Mouse (Mus musculus) cortical plate, adult 2 months (tissue): Measurements from ENCODE around the gene Pde10a. TPM values are rescaled to one million over a fixed set of nuclear protein-coding genes. Genes with fewer than 3 reads are reported as not detected.

Source experiments
- H3K27ac ChIP-seq: fragments of 200-500 bp; 2 replicates; pipeline ENCODE4 v1.5.1; 2012; ENCODE audit warnings: low read length, control low read depth, inconsistent platforms; ENCODE audit not compliant: insufficient read depth
- H3K4me1 ChIP-seq: fragments of 200-500 bp; 2 replicates; pipeline ENCODE4 v1.6.1; 2011; ENCODE audit warnings: low read length; ENCODE audit not compliant: control insufficient read depth, insufficient read depth
- H3K4me3 ChIP-seq: fragments of 200-500 bp; 2 replicates; pipeline ENCODE4 v1.5.1; 2011; ENCODE audit warnings: mild to moderate bottlenecking, low read length, control low read depth; ENCODE audit not compliant: insufficient read depth
- CTCF ChIP-seq: fragments of 200-500 bp; IDR thresholded peaks from 2 replicates; pipeline ENCODE4 v1.5.1; 2011; ENCODE audit warnings: mild to moderate bottlenecking, control low read depth, low read length; ENCODE audit not compliant: insufficient read depth; ENCODE audit errors: extremely low read depth
- POLR2A ChIP-seq: fragments of 200-500 bp; IDR thresholded peaks from 2 replicates; pipeline ENCODE4 v1.6.1; 2011; ENCODE audit warnings: mild to moderate bottlenecking, low read length, control low read depth; ENCODE audit not compliant: insufficient read depth; ENCODE audit errors: extremely low read depth
- polyA plus RNA-seq: library from polyadenylated mRNA; depleted of rRNA; stranded (reverse); fragments of >200 nt; gene quantifications from 2 replicates; pipeline ENCODE4 v1.2.3, GENCODE M21; 2012

Pde10a gene
- polyA plus RNA-seq, 1 experiment, result 71.9 TPM

GRCm38 (mm10) chr17:8498151-8498550 lies 27.0 kb upstream of the Pde10a start:
- Histone ChIP-seq H3K27ac (no peak overlapping the region), H3K4me1 (no peaks in the 10 kb centered on the region)

GRCm38 (mm10) chr17:8498655-8499054 lies 26.5 kb upstream of the Pde10a start:
- no peak overlapping the region for H3K4me3 ChIP-seq
- TF ChIP-seq POLR2A (no peak), CTCF (no peak)
- H3K4me1 ChIP-seq, result no peaks in the 10 kb centered on the region
- no peak overlapping the region for H3K27ac ChIP-seq

More at GRCm38 (mm10) chr17:8498151-8498550, 27.0 kb upstream of the Pde10a start:
- TF ChIP-seq CTCF (no peak), POLR2A (no peak)
- no peak overlapping the region for H3K4me3 ChIP-seq

GRCm38 (mm10) chr17:8499564-8500117 lies 25.5 kb upstream of the Pde10a start:
- H3K4me1 ChIP-seq, result no peaks in the 10 kb centered on the region
- no peak overlapping the region for H3K4me3 ChIP-seq
- TF ChIP-seq CTCF, result no peak
- no peak for TF ChIP-seq POLR2A
- no peak overlapping the region for H3K27ac ChIP-seq

GRCm38 (mm10) chr17:8504381-8504780 lies 20.8 kb upstream of the Pde10a start:
- peaks cover 10% of the 10 kb centered on the region for H3K4me1 ChIP-seq
- H3K27ac ChIP-seq, result no peak overlapping the region
- no peak overlapping the region for H3K4me3 ChIP-seq
- no peak for TF ChIP-seq POLR2A
- TF ChIP-seq CTCF, result no peak

GRCm38 (mm10) chr17:8505669-8506426 lies 19.3 kb upstream of the Pde10a start:
- H3K27ac ChIP-seq, result peak overlapping the region; percentile 61
- peak overlapping the region; percentile 13; the same call in 1 of the 2 replicates for H3K4me3 ChIP-seq
- H3K4me1 ChIP-seq, result peaks cover 10% of the 10 kb centered on the region
- TF ChIP-seq POLR2A, result peak; percentile 66
- TF ChIP-seq CTCF, result no peak

- Histone ChIP-seq H3K27ac (peak overlapping the region; percentile 89), H3K4me3 (no peak overlapping the region), H3K4me1 (peaks cover 10% of the 10 kb centered on the region)
- no peak for TF ChIP-seq POLR2A
- TF ChIP-seq CTCF, result no peak
Observed at GRCm38 (mm10) chr17:8506726-8507125, 18.4 kb upstream of the Pde10a start.

GRCm38 (mm10) chr17:8507654-8508053 lies 17.5 kb upstream of the Pde10a start:
- Histone ChIP-seq H3K4me1 (peaks cover 10% of the 10 kb centered on the region), H3K4me3 (no peak overlapping the region), H3K27ac (peak overlapping the region; percentile 89; the same call in 1 of the 2 replicates)
- TF ChIP-seq POLR2A, result no peak
- TF ChIP-seq CTCF, result no peak

GRCm38 (mm10) chr17:8508305-8509141 lies 16.6 kb upstream of the Pde10a start:
- Histone ChIP-seq H3K27ac (peak overlapping the region; percentile 79), H3K4me3 (no peak overlapping the region), H3K4me1 (peaks cover 10% of the 10 kb centered on the region)
- TF ChIP-seq POLR2A, result no peak
- TF ChIP-seq CTCF, result 0 out of 2 replicates have a peak, but pooled peaks have one; percentile 5

- Histone ChIP-seq H3K27ac (no peak overlapping the region), H3K4me1 (peaks cover 3% of the 10 kb centered on the region), H3K4me3 (no peak overlapping the region)
- TF ChIP-seq CTCF (no peak), POLR2A (0 out of 2 replicates have a peak, but pooled peaks have one; percentile 16)
Observed at GRCm38 (mm10) chr17:8516006-8516405, 9.2 kb upstream of the Pde10a start.
